9 mouse cellular contexts compared by ENCODE assay signal in the genomic region with DNA sequence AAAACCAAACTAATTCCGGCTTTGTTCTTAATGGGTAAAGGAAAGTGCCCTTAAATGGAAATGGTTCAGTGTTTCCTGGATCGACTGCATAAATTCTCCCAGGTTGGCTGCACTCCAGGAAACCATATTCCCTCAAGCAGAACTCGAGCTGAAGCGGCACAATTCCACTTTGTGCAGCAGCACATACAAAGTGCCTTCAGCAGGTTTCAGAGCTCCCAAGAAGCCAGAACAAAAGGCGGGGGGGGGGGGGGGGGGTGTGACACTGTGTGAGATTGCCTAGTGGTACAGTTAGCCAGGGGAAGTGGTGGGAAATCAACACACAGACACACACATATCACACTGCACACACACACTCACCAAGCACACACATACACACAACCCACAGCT. TPM values are rescaled to one million over a fixed set of nuclear protein-coding genes. Genes with fewer than 3 reads are reported as not detected.
DNase-seq lines count a peak whose midpoint lies in the region; ATAC-seq and TF ChIP-seq lines count a peak whose summit lies in the region.
"Had no signal": no experiment of that assay in that cellular context is flagged by ENCODE, and none has a peak within 500 bp of the region (broad histone marks: within the 10 kb centered on the region; RNA-seq: fewer than 3 reads in every experiment).

No protein-coding gene starts in this region.

- no peak for TF ChIP-seq POLR2A in limb, embryonic 14.5 days (IDR thresholded peaks at IDR 0.05; ENCODE audit: borderline replicate concordance, extremely low read depth, insufficient read depth, insufficient read length)

- no peak for TF ChIP-seq CTCF in forebrain, postnatal 0 days (IDR thresholded peaks at IDR 0.05; ENCODE audit: low read depth)

- H3K9me3 ChIP-seq in forebrain, postnatal 0 days (ENCODE audit: low read length): no peaks in the 10 kb centered on the region
- H3K9me3 ChIP-seq in intestine, embryonic 16.5 days (ENCODE audit: control insufficient read depth, low read length): no peaks in the 10 kb centered on the region
- H3K9me3 ChIP-seq in limb, embryonic 14.5 days (ENCODE audit: control insufficient read depth, low read length): no peaks in the 10 kb centered on the region
- H3K9me3 ChIP-seq in stomach, embryonic 15.5 days: no peaks in the 10 kb centered on the region

- DNase-seq in embryo, embryonic 10.5 days (ENCODE audit: low spot score): peak; percentile 28
- DNase-seq in embryo, embryonic 10 days (ENCODE audit: low spot score): no peak
- peak; percentile 45 for DNase-seq in ES-CJ7 (ENCODE audit: low read depth, low spot score)
- DNase-seq in forebrain, postnatal 0 days: peak; percentile 87
- peak; percentile 86 for DNase-seq in limb, embryonic 14.5 days (ENCODE audit: low spot score)

- peak; percentile 87 for ATAC-seq in forebrain, postnatal 0 days
- ATAC-seq in intestine, embryonic 16.5 days: no peak
- ATAC-seq in limb, embryonic 14.5 days (ENCODE audit: low FRiP score, low read depth): peak; percentile 50
- no peak for ATAC-seq in stomach, embryonic 15.5 days (ENCODE audit: insufficient read depth, low FRiP score, low read depth)
- no peak for ATAC-seq in cerebellum, adult (ENCODE audit: insufficient number of reproducible peaks, low FRiP score, low TSS enrichment)

- H3K9ac ChIP-seq in forebrain, postnatal 0 days: no peak overlapping the region
- H3K9ac ChIP-seq in intestine, embryonic 16.5 days (ENCODE audit: low read depth, low read length): no peak overlapping the region
- no peak overlapping the region for H3K9ac ChIP-seq in limb, embryonic 14.5 days (ENCODE audit: low read depth, low read length, severe bottlenecking)
- H3K9ac ChIP-seq in stomach, embryonic 15.5 days: no peak overlapping the region

- no peaks in the 10 kb centered on the region for H3K27me3 ChIP-seq in forebrain, postnatal 0 days (ENCODE audit: insufficient read depth, low read length)
- H3K27me3 ChIP-seq in intestine, embryonic 16.5 days (replicated peaks; ENCODE audit: control insufficient read depth, insufficient read depth, low read length): no peaks in the 10 kb centered on the region
- H3K27me3 ChIP-seq in limb, embryonic 14.5 days (ENCODE audit: control insufficient read depth, insufficient read depth, low read length): 0 out of 2 replicates have a peak, but pooled peaks cover 5% of the 10 kb centered on the region
- no peaks in the 10 kb centered on the region for H3K27me3 ChIP-seq in stomach, embryonic 15.5 days (replicated peaks)

- no peaks in the 10 kb centered on the region; the same call in 1 of the 2 replicates for H3K4me1 ChIP-seq in forebrain, postnatal 0 days (ENCODE audit: insufficient read depth)
- peaks cover 11% of the 10 kb centered on the region; the same call in 1 of the 2 replicates for H3K4me1 ChIP-seq in intestine, embryonic 16.5 days (ENCODE audit: control insufficient read depth, insufficient read depth, low read length)
- H3K4me1 ChIP-seq in limb, embryonic 14.5 days (ENCODE audit: control insufficient read depth, insufficient read depth, low read length): peaks cover 11% of the 10 kb centered on the region
- H3K4me1 ChIP-seq in stomach, embryonic 15.5 days: no peaks in the 10 kb centered on the region

- H3K4me3 ChIP-seq in forebrain, postnatal 0 days (ENCODE audit: low read depth, low read length): no peak overlapping the region
- no peak overlapping the region for H3K4me3 ChIP-seq in intestine, embryonic 16.5 days (ENCODE audit: low read length)
- H3K4me3 ChIP-seq in limb, embryonic 14.5 days (replicated peaks; ENCODE audit: low read length): no peak overlapping the region
- H3K4me3 ChIP-seq in stomach, embryonic 15.5 days (replicated peaks): no peak overlapping the region
- H3K4me3 ChIP-seq: erythroblast, embryonic 14.5 days had no signal

- no peak overlapping the region for H3K4me2 ChIP-seq in forebrain, postnatal 0 days (ENCODE audit: low read depth)
- no peak overlapping the region for H3K4me2 ChIP-seq in intestine, embryonic 16.5 days (ENCODE audit: low read depth, low read length)
- H3K4me2 ChIP-seq in limb, embryonic 14.5 days (replicated peaks; ENCODE audit: low read depth, low read length, severe bottlenecking): peak overlapping the region; percentile 16; the same call in 1 of the 2 replicates
- H3K4me2 ChIP-seq in stomach, embryonic 15.5 days: peak overlapping the region; percentile 19; the same call in 1 of the 2 replicates

- H3K36me3 ChIP-seq in forebrain, postnatal 0 days (ENCODE audit: insufficient read depth): no peaks in the 10 kb centered on the region
- no peaks in the 10 kb centered on the region for H3K36me3 ChIP-seq in intestine, embryonic 16.5 days (ENCODE audit: control insufficient read depth, insufficient read depth, low read length)
- no peaks in the 10 kb centered on the region for H3K36me3 ChIP-seq in limb, embryonic 14.5 days (ENCODE audit: control insufficient read depth, insufficient read depth, low read length)
- no peaks in the 10 kb centered on the region for H3K36me3 ChIP-seq in stomach, embryonic 15.5 days

- WGBS in forebrain, postnatal 0 days: 5% methylated on average over 5 of the region's 5 CpGs
- WGBS in intestine, embryonic 16.5 days: 12% methylated on average over 4 of the region's 5 CpGs
- 9% methylated on average over 5 of the region's 5 CpGs for WGBS in limb, embryonic 14.5 days
- WGBS in stomach, embryonic 15.5 days: 12% methylated on average over 5 of the region's 5 CpGs

- H3K27ac ChIP-seq in forebrain, postnatal 0 days (ENCODE audit: low read depth, low read length): peak overlapping the region; percentile 42
- peak overlapping the region; percentile 69 for H3K27ac ChIP-seq in intestine, embryonic 16.5 days (ENCODE audit: low read length)
- H3K27ac ChIP-seq in limb, embryonic 14.5 days (replicated peaks; ENCODE audit: low read depth, low read length): no peak overlapping the region
- peak overlapping the region; percentile 61; the same call in 1 of the 2 replicates for H3K27ac ChIP-seq in stomach, embryonic 15.5 days

RNA-seq across cellular contexts. Expression of gene Lamc2, which starts 5.7 kb away (rescaled TPM):
- 5.2 and 5.8 TPM in 2 replicates for total RNA-seq in forebrain, postnatal 0 days (2014; rRNA removed)
- polyA plus RNA-seq in forebrain, postnatal 0 days (2015; fragmentation: Nextera tagmentation; extraction: Ambion mirVana): 2.8 and 4.4 TPM in 2 replicates
- 6.0 and 6.6 TPM in 2 replicates for polyA plus RNA-seq in intestine, embryonic 16.5 days (2015; fragmentation: Nextera tagmentation; extraction: Ambion mirVana)
- polyA plus RNA-seq in limb, embryonic 14.5 days (2012; rRNA removed): 4.6 and 4.9 TPM in 2 replicates
- polyA plus RNA-seq in limb, embryonic 14.5 days (2014; fragmentation: Nextera tagmentation; extraction: Ambion mirVana): 9.9 and 10.6 TPM in 2 replicates
- 12.9 and 13.4 TPM in 2 replicates for polyA plus RNA-seq in stomach, embryonic 15.5 days (2015; fragmentation: Nextera tagmentation; extraction: Ambion mirVana)

Comparison
In these comparisons a context has a peak if more than half of its experiments do, and no peak if none do; other contexts are left out.
1. ATAC-seq: peak in forebrain, postnatal 0 days (single experiment) and limb, embryonic 14.5 days (single experiment); none in intestine, embryonic 16.5 days (single experiment), stomach, embryonic 15.5 days (single experiment) and cerebellum, adult (single experiment).
2. H3K4me2 ChIP-seq: peak in limb, embryonic 14.5 days (single experiment) and stomach, embryonic 15.5 days (single experiment); none in forebrain, postnatal 0 days (single experiment) and intestine, embryonic 16.5 days (single experiment).